Mouse (Mus musculus): ENCODE measurements around the gene Mrto4. TPM values are rescaled to one million over a fixed set of nuclear protein-coding genes. Genes with fewer than 3 reads are reported as not detected.

Mrto4 gene
- polyA plus RNA-seq, 1 experiment: 115 TPM

DNA sequence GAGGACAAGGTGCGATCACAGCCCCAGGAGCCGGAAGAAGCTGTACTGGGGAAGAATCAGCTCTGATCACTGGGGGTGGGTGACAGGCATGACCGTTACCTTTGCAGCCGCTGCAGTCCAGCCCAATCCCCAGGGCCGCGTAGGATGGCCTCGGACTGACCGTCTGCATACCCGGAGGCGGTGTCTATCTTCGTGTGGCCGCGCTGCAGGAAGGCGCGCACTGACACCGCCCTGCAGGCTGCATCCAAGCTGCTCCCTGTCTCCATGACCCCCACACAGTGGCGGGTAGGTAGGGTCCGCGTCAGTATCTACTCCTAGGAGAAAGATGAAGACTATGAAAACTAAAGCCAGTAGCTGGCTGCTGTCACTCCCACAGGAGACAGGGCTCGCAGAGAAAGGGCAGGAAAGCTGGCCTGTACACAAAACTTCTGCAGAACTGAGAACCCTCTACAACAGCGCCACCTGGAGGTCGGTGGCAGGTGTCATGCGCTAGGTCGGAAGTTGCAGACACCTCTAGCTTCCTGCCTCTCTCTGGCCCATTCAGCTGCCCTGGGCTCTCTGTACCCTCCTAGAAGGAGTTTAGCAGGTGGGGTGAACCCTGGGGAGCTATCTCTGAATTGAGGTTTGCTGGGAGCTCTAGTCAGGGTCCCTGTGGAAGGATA, 15.4 kb downstream of the Mrto4 start:
- H3K79me2 ChIP-seq (ENCODE audit: control insufficient read depth, insufficient read depth): no peaks in the 10 kb centered on the region
- H3ac ChIP-seq (ENCODE audit: control insufficient read depth, insufficient read length): no peak overlapping the region
- TF ChIP-seq TCF12 (IDR thresholded peaks at IDR 0.05; ENCODE audit: insufficient read depth, poor library complexity, severe bottlenecking): no peak
- TF ChIP-seq CEBPB (IDR thresholded peaks at IDR 0.05; ENCODE audit: insufficient read depth, poor library complexity, severe bottlenecking): no peak
- TF ChIP-seq E2F4 (IDR thresholded peaks at IDR 0.05; ENCODE audit: insufficient read depth): no peak
- no peak for TF ChIP-seq MAX (IDR thresholded peaks at IDR 0.05; ENCODE audit: low read depth)
- no peak for TF ChIP-seq POLR2AphosphoS2 (IDR thresholded peaks at IDR 0.05; ENCODE audit: insufficient read length, low read depth)
- TF ChIP-seq TCF3 (IDR thresholded peaks at IDR 0.05; ENCODE audit: insufficient read length, low read depth): no peak
- no peak for TF ChIP-seq USF1 (IDR thresholded peaks at IDR 0.05; ENCODE audit: low read depth)
- no peak for TF ChIP-seq MYOG (IDR thresholded peaks at IDR 0.05; ENCODE audit: control insufficient read depth in 1 of 3, insufficient read depth in 1 of 3, insufficient read length in 2 of 3, low read depth in 2 of 3)
- no peak for TF ChIP-seq REST (IDR thresholded peaks at IDR 0.05; ENCODE audit: insufficient read depth, insufficient read length)
- TF ChIP-seq SRF (IDR thresholded peaks at IDR 0.05; ENCODE audit: control insufficient read depth, insufficient read length, low read depth): no peak
- no peak for TF ChIP-seq MYOD1 (IDR thresholded peaks at IDR 0.05; ENCODE audit: control insufficient read depth in 1 of 3, insufficient read length in 2 of 3, low read depth in 2 of 3)
- TF ChIP-seq POLR2A (IDR thresholded peaks at IDR 0.05; ENCODE audit: insufficient read length, low read depth): no peak
- no peaks in the 10 kb centered on the region for H3K27me3 ChIP-seq (ENCODE audit: control insufficient read depth, insufficient read depth, insufficient read length)
- H3K36me3 ChIP-seq (ENCODE audit: control insufficient read depth, insufficient read depth): no peaks in the 10 kb centered on the region
- H3K4me2 ChIP-seq (ENCODE audit: low read depth): no peak overlapping the region
- no peak overlapping the region for H3K4me3 ChIP-seq

DNA sequence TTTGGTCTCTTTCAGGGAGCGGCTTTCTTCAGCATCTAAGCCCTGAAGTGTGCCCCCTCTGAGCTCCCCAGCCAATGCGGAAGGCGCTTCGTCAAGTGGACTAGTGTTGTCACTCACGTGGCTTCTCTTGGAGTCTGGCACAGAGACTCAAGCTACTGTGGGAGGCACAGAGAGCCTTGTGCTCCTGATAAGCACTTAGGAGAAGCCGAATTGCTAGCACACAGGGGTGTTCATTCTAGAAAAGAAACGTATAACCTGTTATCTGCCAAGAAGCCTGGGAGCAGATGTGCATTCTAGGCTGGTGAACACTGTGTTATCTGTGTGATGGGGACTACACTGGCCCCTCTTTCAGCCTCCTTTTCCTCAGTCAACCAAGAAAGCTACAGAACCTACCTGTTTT, 16.9 kb downstream of the Mrto4 start:
- Histone ChIP-seq H3K79me2 (ENCODE audit: control insufficient read depth, insufficient read depth) (no peaks in the 10 kb centered on the region), H3K4me3 (no peak overlapping the region), H3K4me2 (ENCODE audit: low read depth) (no peak overlapping the region), H3K36me3 (ENCODE audit: control insufficient read depth, insufficient read depth) (no peaks in the 10 kb centered on the region), H3K27me3 (ENCODE audit: control insufficient read depth, insufficient read depth, insufficient read length) (no peaks in the 10 kb centered on the region), H3ac (ENCODE audit: control insufficient read depth, insufficient read length) (no peak overlapping the region)
- no peak for TF ChIP-seq USF1 (IDR thresholded peaks at IDR 0.05; ENCODE audit: low read depth)
- no peak for TF ChIP-seq TCF3 (IDR thresholded peaks at IDR 0.05; ENCODE audit: insufficient read length, low read depth)
- TF ChIP-seq POLR2AphosphoS2 (IDR thresholded peaks at IDR 0.05; ENCODE audit: insufficient read length, low read depth): no peak
- TF ChIP-seq TCF12 (IDR thresholded peaks at IDR 0.05; ENCODE audit: insufficient read depth, poor library complexity, severe bottlenecking): no peak
- TF ChIP-seq E2F4 (IDR thresholded peaks at IDR 0.05; ENCODE audit: insufficient read depth): no peak
- TF ChIP-seq SRF (IDR thresholded peaks at IDR 0.05; ENCODE audit: control insufficient read depth, insufficient read length, low read depth): no peak
- no peak for TF ChIP-seq MAX (IDR thresholded peaks at IDR 0.05; ENCODE audit: low read depth)
- TF ChIP-seq REST (IDR thresholded peaks at IDR 0.05; ENCODE audit: insufficient read depth, insufficient read length): no peak
- no peak for TF ChIP-seq CEBPB (IDR thresholded peaks at IDR 0.05; ENCODE audit: insufficient read depth, poor library complexity, severe bottlenecking)
- no peak for TF ChIP-seq POLR2A (IDR thresholded peaks at IDR 0.05; ENCODE audit: insufficient read length, low read depth)
- TF ChIP-seq MYOD1 (IDR thresholded peaks at IDR 0.05; ENCODE audit: control insufficient read depth in 1 of 3, insufficient read length in 2 of 3, low read depth in 2 of 3): no peak
- TF ChIP-seq MYOG (IDR thresholded peaks at IDR 0.05; ENCODE audit: control insufficient read depth in 1 of 3, insufficient read depth in 1 of 3, insufficient read length in 2 of 3, low read depth in 2 of 3): no peak

DNA sequence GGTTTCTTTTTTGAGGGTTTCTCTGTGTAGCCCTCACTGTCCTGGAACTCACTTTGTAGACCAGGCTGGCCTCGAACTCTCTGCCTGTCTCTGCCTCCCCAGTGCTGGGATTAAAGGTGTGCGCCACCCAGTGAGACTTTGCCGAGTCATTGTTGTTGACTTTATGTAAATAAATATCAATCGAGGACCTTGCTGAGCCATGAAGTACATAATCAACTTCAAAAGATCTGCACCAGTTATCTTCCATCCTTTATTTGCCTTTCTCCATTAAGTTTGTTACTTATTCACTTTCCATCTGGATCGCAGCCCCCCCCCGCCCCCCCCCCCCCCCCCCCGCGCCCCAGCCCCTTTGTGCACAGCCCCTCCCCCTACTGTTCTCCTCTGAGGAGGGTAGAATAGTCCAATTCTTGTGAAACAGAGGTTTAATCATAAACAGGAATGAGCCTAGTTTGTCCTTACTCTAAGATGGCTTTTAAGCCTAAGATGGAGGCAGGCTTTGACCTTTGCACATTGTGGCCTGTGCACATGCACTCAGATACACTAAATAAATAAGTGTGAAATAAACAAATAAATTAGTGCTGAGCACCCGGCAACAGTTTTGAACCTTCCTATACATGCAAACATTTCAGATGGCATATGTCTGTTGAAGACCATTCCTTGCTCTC, 17.6 kb downstream of the Mrto4 start:
- no peak overlapping the region for H3ac ChIP-seq (ENCODE audit: control insufficient read depth, insufficient read length)
- H3K4me3 ChIP-seq: no peak overlapping the region
- no peaks in the 10 kb centered on the region for H3K36me3 ChIP-seq (ENCODE audit: control insufficient read depth, insufficient read depth)
- TF ChIP-seq POLR2AphosphoS2 (IDR thresholded peaks at IDR 0.05; ENCODE audit: insufficient read length, low read depth) (no peak), E2F4 (IDR thresholded peaks at IDR 0.05; ENCODE audit: insufficient read depth) (no peak), POLR2A (IDR thresholded peaks at IDR 0.05; ENCODE audit: insufficient read length, low read depth) (no peak), MYOD1 (IDR thresholded peaks at IDR 0.05; ENCODE audit: control insufficient read depth in 1 of 3, insufficient read length in 2 of 3, low read depth in 2 of 3) (no peak), USF1 (IDR thresholded peaks at IDR 0.05; ENCODE audit: low read depth) (no peak)
- no peaks in the 10 kb centered on the region for H3K27me3 ChIP-seq (ENCODE audit: control insufficient read depth, insufficient read depth, insufficient read length)
- no peaks in the 10 kb centered on the region for H3K79me2 ChIP-seq (ENCODE audit: control insufficient read depth, insufficient read depth)
- H3K4me2 ChIP-seq (ENCODE audit: low read depth): no peak overlapping the region

DNA sequence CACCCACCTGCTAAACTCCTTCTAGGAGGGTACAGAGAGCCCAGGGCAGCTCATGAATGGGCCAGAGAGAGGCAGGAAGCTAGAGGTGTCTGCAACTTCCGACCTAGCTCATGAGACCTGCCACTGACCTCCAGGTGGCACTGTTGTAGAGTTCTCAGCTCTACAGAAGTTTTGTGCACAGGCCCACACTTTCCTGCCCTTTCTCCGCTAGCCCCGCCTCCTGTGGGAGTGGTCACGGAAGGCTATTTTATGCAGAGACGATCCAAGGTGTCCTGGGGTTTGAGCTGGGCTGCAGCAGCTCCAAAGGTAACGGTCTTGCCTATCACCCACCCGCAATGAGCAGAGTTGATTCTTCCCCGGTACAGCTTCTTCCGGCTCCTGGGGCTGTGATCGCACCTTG, 21.8 kb downstream of the Mrto4 start:
- no peaks in the 10 kb centered on the region for H3K27me3 ChIP-seq (ENCODE audit: control insufficient read depth, insufficient read depth, insufficient read length)

More for the DNA sequence above, 21.8 kb downstream of the Mrto4 start:
- no peak overlapping the region for H3K4me3 ChIP-seq
- H3K36me3 ChIP-seq (ENCODE audit: control insufficient read depth, insufficient read depth): no peaks in the 10 kb centered on the region
- H3K79me2 ChIP-seq (ENCODE audit: control insufficient read depth, insufficient read depth): no peaks in the 10 kb centered on the region
- no peak overlapping the region for H3ac ChIP-seq (ENCODE audit: control insufficient read depth, insufficient read length)
- no peak for TF ChIP-seq E2F4 (IDR thresholded peaks at IDR 0.05; ENCODE audit: insufficient read depth)
- no peak for TF ChIP-seq USF1 (IDR thresholded peaks at IDR 0.05; ENCODE audit: low read depth)
- no peak for TF ChIP-seq MYOG (IDR thresholded peaks at IDR 0.05; ENCODE audit: control insufficient read depth in 1 of 3, insufficient read depth in 1 of 3, insufficient read length in 2 of 3, low read depth in 2 of 3)
- TF ChIP-seq MAX (IDR thresholded peaks at IDR 0.05; ENCODE audit: low read depth): no peak
- TF ChIP-seq TCF12 (IDR thresholded peaks at IDR 0.05; ENCODE audit: insufficient read depth, poor library complexity, severe bottlenecking): no peak
- TF ChIP-seq CEBPB (IDR thresholded peaks at IDR 0.05; ENCODE audit: insufficient read depth, poor library complexity, severe bottlenecking): no peak
- TF ChIP-seq MYOD1 (IDR thresholded peaks at IDR 0.05; ENCODE audit: control insufficient read depth in 1 of 3, insufficient read length in 2 of 3, low read depth in 2 of 3): no peak
- TF ChIP-seq REST (IDR thresholded peaks at IDR 0.05; ENCODE audit: insufficient read depth, insufficient read length): no peak
- no peak for TF ChIP-seq TCF3 (IDR thresholded peaks at IDR 0.05; ENCODE audit: insufficient read length, low read depth)
- TF ChIP-seq POLR2A (IDR thresholded peaks at IDR 0.05; ENCODE audit: insufficient read length, low read depth): no peak
- no peak for TF ChIP-seq POLR2AphosphoS2 (IDR thresholded peaks at IDR 0.05; ENCODE audit: insufficient read length, low read depth)
- H3K4me2 ChIP-seq (ENCODE audit: low read depth): no peak overlapping the region
